Mouse (Mus musculus) left cerebral cortex, postnatal 4 days (tissue): ENCODE measurements around the gene Fat3. TPM values are rescaled to one million over a fixed set of nuclear protein-coding genes. Genes with fewer than 3 reads are reported as not detected.

Source experiments
- DNase-seq: peaks from one replicate; pipeline ENCODE4 v3.0.0-alpha.2; 2022
- intact Hi-C: fragments of 180-260 bp; cut with DNase I; formaldehyde crosslinking; loops from one replicate; pipeline ENCODE4 v1.15.1; 2025
- total RNA-seq, 2 experiments: library from RNA; stranded (reverse); gene quantifications; 2 replicates each; pipeline ENCODE4 v1.2.3; 2021

Fat3 gene
- total RNA-seq, 2 experiments from 2014 or later: 70.5 to 72.7 TPM

DNA sequence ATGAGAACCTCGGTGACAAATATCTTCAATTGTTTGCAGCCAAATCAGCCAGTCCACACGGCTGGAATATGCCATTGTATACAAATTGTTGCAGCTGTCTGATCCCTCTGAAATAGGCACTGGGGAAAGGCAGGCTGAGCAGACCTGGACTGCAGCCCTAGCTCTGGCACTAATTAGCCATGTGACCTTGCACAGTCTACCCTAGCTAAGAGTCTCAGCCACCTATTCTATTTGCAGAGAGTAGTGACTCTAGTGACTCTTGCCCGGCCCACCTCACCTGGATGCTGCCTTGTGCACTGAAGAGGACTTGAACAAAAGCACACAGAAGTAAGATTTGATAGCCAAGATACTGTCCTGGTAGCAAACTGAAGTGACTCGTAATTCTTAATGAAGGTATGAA, 235.6 kb downstream of the Fat3 start:
- DNase-seq: no peak
- intact Hi-C loops: no loop called here

DNA sequence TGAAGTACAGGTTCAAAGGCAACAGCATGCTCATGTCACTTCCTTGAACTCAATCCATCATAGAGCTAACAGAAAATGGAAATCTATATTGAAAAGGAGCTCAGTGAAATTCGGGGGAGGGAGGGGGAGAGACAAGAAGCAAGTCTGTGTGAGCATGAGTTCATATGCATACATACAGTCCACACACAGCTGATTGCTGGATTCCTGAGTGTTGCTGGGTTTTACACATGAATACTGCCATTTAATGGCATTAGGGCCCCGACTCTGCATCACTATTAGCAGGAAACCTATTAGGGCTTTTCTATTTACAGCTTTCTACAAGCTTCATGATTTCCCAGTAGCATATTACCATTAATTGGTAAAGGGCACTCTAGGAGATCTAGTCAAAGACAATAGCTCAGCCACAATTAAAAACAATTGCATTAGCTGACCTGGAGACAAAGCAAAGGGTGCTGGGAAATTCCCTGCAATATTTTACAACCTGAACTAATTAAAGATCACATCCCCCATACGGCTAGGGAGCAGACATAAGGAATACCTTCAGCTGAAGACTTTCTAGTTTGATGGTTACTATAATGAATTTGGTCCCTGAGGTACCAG, 243.7 kb downstream of the Fat3 start:
- no peak for DNase-seq
- intact Hi-C loops: no loop called here

DNA sequence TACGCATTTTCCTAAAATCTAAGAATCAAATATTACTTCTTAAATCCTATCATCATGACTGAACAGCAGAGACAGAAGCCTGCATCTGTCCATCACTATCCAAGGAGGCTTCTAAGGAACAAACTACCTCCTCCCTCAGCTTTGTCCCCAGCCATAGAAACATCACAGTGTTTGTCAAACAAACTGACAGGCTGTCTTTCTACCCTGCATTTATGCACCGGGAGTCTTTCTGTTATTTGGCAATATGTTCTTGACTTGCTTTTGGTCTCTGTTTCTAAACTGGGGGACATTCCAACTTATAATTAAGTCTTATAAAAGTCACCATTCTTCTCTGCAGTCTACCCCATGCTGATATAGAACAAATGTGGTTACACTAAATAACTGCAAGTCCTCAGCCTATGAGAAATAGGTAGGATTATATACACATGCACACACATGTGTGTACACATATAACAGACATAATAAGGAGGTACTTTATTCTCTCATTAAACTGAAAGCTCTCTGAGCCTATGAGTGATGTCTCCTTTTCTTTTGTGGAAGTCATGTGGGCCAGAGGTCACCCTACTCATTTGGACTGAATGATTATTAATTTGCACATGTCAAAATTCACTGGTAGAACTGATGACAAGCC, 244.4 kb downstream of the Fat3 start:
- no peak for DNase-seq
- intact Hi-C loops: no loop called here

DNA sequence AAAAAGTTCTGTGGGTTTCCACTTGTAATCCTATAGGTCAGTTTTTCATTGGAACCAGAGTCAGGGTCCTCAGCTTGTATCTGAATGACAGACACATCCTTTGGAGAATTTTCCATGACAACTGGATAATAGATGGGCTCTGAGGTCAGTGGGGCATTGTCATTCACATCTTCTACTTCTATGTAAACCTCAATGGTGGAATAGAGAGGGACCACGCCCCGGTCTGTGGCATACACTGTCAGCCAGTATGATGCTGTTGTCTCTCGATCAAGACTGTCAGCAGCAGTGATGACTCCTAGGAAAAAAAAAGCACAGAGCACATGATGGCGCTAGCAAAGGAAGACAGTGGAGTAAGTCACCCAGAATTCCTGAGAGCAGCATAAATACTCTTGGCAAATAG, 254.3 kb downstream of the Fat3 start:
- no peak for DNase-seq
- intact Hi-C loops: no loop called here

DNA sequence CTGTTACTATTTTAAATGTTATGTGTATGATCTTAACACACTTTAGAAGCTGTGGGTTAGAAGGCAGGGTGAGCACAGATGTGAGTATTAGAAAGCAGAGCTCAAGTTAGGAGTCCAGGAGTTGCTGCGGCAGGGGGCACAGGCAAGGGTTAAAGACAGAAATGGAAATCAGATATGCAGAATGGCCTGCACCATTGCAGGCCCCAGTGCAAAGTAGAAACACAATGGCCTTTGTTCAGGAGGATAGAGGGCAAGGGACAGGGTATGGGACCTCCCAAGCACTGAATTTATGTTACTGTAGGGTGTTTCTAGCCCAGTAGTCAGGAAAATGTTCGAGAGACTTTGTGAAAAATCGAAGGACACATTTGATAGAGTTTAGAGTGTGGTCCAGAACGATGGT, 269.5 kb downstream of the Fat3 start:
- intact Hi-C loops: no loop called here

DNA sequence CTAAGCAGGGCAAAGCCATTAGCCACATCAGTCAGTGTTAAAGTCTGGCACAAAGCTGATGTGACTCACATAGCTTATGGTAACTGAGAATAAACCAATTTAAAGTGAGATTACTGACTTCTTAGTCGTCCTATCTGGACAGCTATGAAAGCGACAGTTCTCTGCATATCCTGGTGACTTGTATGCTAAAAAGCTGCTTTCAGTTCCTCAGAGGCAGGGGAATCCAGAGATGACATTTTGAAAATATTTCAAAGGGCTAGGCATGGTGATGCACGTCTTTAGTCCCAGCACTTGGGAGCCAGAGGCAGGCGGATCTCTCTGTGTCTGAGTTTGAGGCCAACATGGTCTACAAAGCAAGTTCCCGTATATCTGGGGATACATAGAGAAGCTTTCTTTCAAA, 272.2 kb downstream of the Fat3 start:
- DNase-seq: no peak
- intact Hi-C loops: no loop called here

More for the DNA sequence above, 269.5 kb downstream of the Fat3 start:
- no peak for DNase-seq

DNA sequence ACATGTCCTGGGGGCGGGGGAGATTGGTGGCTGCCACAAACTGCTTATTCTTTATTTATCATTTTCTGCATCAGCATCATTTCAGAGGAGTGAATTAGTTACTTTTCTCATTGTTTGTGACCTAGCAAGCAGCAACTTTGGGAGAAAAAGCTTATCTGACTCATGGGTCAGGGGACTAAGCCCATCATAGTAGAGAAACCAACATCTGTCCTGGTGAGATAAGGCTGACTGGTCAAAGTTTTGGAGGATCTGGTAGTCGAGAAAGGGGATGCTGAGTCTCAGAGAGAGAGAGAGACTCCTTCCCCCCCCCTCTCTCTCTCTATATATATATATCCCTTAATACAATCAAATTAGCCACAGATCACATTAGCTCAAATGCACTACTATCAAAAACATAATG, 273.7 kb downstream of the Fat3 start:
- DNase-seq: no peak
- intact Hi-C loops: no loop called here

DNA sequence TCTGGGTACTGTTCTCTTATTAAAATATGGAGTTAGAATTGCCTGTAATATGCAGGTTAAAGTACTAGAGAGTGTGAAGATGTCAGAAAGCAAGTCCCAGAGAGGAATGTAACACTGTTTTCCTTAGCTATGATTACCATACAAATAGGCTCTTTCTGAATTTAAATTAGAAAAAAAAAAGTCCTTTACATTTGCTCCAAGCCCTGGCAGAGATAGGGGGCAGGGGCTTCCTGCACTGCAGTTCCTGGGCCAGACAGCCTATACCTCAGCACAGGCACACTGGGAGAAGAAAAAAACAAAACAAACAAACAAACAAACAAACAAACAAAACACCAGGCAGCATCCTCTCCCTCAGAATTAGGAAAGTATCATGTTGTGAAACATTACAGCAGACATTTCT, 274.5 kb downstream of the Fat3 start:
- intact Hi-C loops: no loop called here

DNA sequence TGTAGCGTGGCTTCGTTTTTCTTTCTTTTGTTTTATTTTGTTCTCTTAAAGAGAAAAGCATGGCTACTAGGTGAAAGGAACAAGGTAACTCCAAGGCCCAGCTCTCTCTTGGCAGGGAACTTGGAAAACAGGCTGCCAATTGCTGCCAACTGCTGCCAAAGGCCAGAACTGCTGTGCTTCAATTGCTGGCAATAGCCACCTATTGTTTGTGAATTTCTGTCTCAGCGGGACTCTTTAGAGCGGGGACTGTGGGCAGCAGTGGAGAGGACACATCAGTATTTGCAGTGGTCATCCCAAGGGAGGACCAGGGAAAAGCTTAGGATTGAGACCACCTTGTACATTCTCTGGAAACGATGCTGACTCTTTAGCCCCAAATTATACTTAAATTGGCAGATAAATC, 279.2 kb downstream of the Fat3 start:
- peak; percentile 75 for DNase-seq
- intact Hi-C loops: no loop called here

More for the DNA sequence above, 274.5 kb downstream of the Fat3 start:
- no peak for DNase-seq

DNA sequence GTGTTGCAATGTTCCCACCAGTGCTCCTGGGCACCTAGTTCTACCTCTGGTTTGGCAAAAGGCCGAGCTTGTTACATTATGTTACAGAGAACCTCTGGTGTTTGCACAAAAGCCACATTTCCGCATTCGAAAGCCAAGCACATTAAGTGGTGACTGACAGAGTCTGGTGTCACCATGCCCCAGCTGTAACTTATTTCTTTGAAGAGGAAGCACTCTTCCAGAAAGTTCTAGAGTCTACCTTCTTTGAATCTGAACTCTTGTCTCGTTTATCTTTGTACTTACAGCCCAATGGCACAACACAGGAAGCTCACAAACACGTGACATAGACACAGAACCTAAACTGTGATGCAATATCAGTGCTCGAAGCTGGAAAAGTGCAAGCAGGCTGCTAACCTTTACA, 284.9 kb downstream of the Fat3 start:
- intact Hi-C loops: no loop called here
- DNase-seq: no peak

DNA sequence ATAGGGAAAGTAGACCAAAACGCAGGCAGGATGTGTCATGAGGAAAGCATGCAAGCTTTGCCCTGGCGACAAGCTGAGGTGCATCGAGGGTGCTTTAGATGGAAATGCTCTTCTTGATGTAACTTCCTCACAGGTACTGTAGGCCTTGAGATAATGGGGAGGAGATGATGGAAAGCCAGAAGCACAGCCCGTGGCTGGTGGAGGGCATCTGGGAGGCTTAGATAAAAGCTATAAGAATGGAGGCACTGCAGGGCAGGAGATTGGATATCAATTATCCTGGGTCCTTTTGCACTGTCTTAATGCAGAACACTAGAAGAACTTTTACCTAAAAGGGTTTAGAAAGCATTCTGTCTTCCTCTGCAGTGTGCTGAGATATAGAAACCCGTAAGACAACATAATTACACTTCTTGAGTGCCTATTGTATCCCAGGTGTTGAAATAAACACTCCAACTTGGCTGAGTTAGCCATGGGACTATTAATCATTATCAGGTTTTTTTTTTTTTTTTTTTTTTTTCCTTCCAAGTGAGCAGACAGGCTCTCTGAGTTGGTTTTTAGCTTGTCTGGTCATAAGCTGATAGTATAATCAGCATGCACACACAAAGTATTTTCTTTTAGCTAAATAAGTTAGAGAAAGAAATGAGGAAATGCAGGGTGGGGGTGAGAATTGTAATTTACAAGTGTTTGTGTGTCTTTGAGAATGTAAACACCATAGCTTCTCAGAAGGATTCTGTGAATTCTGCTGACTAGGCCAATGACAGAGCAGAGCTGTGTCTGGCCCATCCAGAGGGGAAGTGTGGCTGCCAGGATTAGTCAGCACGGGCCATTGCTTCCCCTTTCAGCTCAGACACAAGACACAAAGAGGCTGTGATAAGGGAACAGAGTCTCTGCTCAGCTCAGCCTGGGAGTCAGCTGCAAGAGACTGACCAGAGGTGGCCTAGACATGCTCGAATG, 286.1 kb downstream of the Fat3 start:
- intact Hi-C loops: no loop called here
- peak; percentile 56 for DNase-seq

DNA sequence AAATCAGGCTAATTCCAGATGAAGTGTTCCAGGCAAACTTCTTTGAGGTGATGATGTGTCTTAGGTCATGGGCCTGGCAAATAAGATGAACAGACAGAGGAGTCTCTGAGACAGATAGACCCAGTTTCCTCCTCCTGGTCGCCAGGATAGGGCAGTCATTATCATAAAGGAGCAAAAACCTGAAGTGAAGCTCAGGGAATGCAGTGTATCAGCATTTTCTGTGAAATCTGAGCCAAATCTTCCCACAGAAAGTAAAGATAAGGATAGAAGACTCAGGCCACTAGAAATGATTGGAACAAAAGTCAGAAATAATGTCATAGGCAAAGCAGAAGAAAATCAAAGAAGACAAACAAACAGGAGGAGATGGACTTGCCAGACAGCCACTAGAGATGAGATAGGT, 287.8 kb downstream of the Fat3 start:
- no peak for DNase-seq
- intact Hi-C loops: no loop called here

DNA sequence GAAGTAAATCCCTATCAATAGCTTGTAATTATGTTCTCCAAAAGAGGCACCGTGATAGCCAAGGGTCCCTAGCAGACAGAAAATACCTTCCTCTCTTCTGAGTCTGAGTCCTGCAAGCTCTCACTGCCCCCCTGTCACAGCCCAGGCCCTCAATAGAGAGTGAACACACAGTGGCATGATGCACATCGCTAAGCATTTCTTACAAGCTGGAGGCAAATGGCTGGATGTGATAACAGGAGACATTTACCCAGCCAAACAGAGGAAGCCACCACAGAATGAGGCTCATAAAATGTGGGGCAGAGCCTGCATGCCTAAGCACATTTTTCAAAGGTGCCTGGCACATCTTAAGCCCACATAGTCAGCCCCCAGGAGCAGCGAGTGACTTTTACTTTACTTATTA, 288.5 kb downstream of the Fat3 start:
- intact Hi-C loops: no loop called here
- no peak for DNase-seq

DNA sequence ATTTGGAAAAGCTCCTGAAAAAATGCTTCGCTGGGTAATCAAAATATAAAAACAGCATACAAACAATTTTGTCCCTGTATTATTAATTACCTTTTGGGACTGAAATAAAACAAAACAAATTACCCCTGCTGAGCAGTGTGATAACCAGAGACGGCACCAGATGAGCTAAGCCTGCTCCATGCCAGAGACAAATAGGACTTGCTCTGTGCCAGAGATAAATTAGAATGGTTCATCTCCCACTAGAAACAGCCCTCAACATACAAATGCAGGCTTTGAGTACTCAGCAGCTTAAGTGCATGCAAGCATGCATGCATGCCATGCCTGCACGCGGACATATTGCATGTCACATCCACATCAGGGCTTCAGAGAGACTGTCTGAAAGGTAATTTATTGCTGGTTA, 288.9 kb downstream of the Fat3 start:
- intact Hi-C loops: no loop called here
- DNase-seq: peak; percentile 3

DNA sequence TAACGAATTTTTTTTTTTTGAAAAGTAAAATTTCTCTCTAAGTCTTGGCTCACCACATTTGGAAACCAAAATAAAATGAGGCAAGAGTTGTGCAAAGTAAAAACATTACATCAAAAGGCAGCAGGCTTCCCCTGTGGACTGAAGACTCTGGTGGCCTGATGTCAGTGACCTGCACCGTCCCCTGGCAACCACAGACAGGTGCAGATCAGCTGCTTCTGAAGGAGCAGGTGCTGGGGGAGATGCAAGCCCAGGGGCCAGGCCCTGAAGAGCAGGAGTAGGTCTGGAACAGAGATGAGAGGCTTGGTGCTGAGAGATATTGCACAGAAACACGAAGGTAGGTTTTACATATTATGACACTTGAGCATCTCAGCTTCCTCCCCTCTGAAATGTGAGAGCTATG, 289.6 kb downstream of the Fat3 start:
- no peak for DNase-seq
- intact Hi-C loops: no loop called here

DNA sequence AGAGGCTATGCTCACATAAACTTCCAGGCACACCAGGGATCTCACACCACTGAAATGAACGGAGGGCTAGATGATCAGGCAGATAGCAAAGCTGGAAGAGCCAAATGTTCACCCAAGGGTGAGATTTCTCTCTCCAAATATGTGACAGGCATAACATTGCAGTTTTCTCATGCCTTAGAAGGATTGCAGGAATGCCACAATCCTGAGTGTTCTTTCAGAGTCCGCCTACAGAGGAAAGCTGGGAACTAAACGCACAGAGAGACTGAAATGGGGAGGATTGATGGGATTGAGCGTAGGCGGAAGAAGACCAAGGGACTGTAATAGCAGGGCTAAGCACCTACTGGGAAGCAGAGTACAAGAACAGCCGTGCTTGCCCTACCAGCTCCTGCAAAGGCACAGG, 298.8 kb downstream of the Fat3 start:
- intact Hi-C loops: no loop called here
- no peak for DNase-seq

DNA sequence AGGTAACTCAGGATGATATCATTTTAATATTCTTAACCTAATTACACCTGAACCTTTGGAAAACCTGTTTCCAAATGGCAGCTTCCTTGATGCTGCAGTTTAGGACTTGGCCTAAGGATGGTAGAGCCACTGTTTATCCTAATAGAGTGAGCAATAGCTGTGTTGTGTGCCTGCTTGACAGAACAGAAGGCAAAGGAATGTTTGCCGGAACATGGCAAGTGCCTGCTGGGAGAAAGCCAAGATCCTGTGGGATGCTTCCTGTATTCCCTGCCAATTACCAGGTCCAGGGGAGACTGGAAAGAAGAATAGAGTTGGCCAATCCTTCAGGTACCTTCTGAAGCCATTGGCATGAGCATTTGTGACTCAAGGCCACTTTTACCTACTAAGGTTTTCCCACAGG, 300.1 kb downstream of the Fat3 start:
- intact Hi-C loops: no loop called here
- peak; percentile 29 for DNase-seq

DNA sequence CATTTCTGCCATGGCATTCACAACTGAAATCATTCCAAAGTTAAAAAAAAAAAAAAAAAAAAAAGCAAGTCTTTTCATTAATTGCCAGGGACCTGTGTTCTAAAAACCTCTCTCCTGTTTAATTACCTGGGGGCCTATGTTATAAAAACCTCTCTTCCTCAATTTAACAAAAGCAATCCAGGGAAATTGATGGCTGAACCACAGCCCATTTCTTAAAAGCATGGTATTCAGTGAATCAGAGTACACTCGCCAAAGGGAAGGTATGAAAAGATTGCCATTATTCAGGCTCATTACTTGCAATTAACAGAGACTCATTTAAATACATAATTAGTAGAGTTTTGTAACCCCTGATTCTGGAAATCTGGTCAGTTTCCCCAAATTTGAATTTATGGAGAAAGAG, 314.6 kb downstream of the Fat3 start:
- no peak for DNase-seq
- intact Hi-C loops: no loop called here

DNA sequence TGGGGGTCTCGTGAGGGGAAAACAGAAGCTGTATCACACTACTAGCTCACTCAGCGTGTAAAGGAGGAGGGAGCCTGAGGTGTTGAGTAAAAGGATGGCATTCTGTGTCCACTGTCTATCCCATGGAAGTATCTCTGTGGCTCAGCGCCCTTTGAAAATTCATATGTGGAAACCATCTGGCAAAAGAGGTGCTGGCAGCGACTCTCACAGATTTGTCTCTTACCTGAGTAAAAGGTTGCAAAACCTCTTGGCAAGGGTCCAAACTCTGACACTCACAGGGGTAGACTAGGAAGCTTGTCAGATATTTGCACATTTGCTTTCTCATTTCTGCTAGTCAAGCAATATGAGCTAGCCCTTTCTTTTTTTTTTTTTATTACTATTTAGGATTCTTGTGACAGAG, 331.8 kb downstream of the Fat3 start:
- intact Hi-C loops: no loop called here
- DNase-seq: peak; percentile 18

DNA sequence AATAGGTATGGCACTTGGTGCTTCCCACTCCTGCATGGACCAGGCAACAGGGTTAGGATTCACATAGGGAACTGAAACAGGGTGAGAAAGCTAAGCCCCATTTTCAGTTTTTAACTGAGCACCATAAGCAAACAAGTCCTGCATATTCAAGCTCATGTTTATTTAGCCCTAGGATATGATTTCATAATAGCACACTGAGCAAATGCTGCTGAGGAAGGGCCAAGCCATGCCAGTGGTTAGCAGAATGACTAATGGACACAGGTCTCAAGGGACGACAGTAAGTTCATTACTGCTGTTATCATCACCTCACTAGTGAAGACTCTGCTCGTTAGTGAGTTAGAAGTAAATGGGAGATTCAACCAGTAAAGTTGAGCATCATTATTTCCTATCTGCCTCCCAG, 333.0 kb downstream of the Fat3 start:
- DNase-seq: no peak
- intact Hi-C loops: no loop called here

DNA sequence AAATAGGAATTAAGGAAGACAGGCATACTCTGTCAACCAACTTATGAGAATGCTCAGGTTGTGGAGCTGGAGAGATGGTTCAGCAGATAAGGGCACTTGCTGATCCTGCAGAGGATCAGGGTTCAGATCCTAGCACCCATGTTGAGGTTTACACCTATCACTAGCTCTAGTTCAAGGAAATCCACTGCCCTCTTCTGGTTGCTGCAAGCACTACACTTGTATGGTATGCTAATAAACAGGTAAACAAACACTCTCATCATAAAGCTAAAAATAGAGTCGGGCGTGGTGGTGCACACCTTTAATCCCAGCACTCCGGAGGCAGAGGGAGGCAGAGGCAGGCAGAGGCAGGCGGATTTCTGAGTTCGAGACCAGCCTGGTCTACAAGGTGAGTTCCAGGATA, 341.7 kb downstream of the Fat3 start:
- no peak for DNase-seq
- intact Hi-C loops: no loop called here

DNA sequence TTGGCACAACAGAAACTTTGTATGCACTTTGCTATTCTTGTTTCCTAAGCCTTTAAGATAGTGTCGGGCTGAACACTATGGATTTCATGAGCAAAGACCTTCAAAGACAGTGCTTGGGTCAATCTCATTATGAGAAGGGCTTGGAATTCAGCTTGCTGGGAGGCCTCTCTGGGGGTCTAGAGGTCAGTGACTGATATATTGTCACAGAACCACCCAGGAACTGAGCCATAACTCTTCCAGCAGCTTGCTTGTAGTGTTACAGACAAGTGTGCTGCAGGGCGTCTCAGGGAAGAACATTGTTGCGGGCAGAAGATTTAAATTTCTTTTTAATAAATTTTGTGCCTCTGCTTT, 347.5 kb downstream of the Fat3 start:
- no peak for DNase-seq
- intact Hi-C loops: no loop called here
